Mouse (Mus musculus) E14TG2a.4 (cell line): Measurements from ENCODE around the gene Ablim2.

Source experiments
- CTCF ChIP-seq: conservative IDR thresholded peaks from 2 replicates; pipeline ENCODE4 v1.5.1; 2014; ENCODE audit warnings: low read length
- NANOG ChIP-seq: IDR thresholded peaks from 2 replicates; pipeline ENCODE4 v1.6.1; 2014; ENCODE audit warnings: borderline replicate concordance, low read length, mixed read lengths
- POU5F1 ChIP-seq: IDR thresholded peaks from 2 replicates; pipeline ENCODE4 v1.6.1; 2014; ENCODE audit warnings: low read length, borderline replicate concordance

DNA sequence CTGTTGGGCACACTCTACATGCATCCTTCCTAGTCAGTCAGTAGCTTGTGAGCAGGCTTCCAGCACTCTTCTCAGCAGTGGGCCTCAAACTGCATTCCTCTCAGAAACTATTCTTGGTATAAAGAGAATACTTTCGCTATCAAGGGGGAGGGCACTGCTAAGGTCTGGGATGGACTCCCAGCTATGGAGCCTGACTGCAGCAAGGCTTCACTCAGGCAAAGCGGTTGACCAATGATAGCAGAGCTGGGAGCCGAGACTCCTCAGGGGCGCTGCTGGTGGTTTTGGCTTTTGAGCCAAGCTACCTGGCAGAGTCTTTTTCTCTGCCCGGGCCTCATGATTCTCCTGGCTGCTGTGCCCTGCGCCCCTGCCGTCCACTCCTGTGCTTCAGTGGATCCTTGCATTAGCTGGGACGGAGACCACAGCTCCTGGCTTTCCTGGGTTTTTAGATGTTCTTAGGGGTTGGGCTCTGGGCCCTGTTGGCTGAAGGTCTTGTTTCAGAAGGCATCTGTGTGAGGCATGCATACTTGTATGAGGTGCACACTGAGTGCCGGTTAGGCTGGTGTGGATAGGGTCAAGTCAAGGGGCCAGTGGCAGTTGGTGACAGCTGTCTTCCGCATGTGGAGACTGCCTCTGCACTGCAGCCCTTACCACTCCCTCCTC lies 164.0 kb downstream of the Ablim2 start:
- TF ChIP-seq CTCF, result no peak
- no peak for TF ChIP-seq POU5F1
- no peak for TF ChIP-seq NANOG
